Mouse (Mus musculus) hindbrain, embryonic 10.5 days (tissue): ENCODE results near the gene Cd37. TPM values are rescaled to one million over a fixed set of nuclear protein-coding genes. Genes with fewer than 3 reads are reported as not detected.
A peak's percentile ranks its signal among the peaks of the same experiment; 100 is the strongest.

Experiments used
- DNase-seq: peaks from one replicate; pipeline ENCODE4 v3.0.0-alpha.2; 2017; ENCODE audit warnings: low spot score
- H3K27ac ChIP-seq: fragments of 300-500 bp; sonication (generic); 2 replicates; pipeline ENCODE4 v1.5.1; 2016; ENCODE audit warnings: mild to moderate bottlenecking, moderate library complexity
- H3K27me3 ChIP-seq: fragments of 300-500 bp; sonication (generic); 2 replicates; pipeline ENCODE4 v1.6.1; 2016; ENCODE audit warnings: mild to moderate bottlenecking; ENCODE audit not compliant: poor library complexity, insufficient read depth, severe bottlenecking
- H3K36me3 ChIP-seq: fragments of 300-500 bp; sonication (generic); 2 replicates; pipeline ENCODE4 v1.6.1; 2016; ENCODE audit warnings: mild to moderate bottlenecking, moderate library complexity
- H3K4me1 ChIP-seq: fragments of 300-500 bp; sonication (generic); replicated peaks from 2 replicates; pipeline ENCODE4 v1.6.1; 2016; ENCODE audit warnings: mild to moderate bottlenecking
- H3K4me3 ChIP-seq: fragments of 300-500 bp; sonication (generic); 2 replicates; pipeline ENCODE4 v1.5.1; 2016; ENCODE audit warnings: mild to moderate bottlenecking, moderate library complexity
- H3K9me3 ChIP-seq: fragments of 300-500 bp; sonication (generic); 2 replicates; pipeline ENCODE4 v1.6.1; 2016; ENCODE audit warnings: mild to moderate bottlenecking, moderate library complexity
- WGBS: fragments of 180-500 bp; shearing (Covaris S2); methylation state at CpG from one replicate; pipeline ENCODE4 v1.1.7; 2016; 5-methylcytosine and 5-hydroxymethylcytosine counted together
- polyA plus RNA-seq: library from polyadenylated mRNA; unstranded; fragments of >200 nt; fragmentation: Nextera tagmentation; extraction: Ambion mirVana; gene quantifications from 2 replicates; pipeline ENCODE4 v1.2.1, GENCODE M21; 2016

Cd37 gene
- polyA plus RNA-seq, 1 experiment from 2014 or later = 1.0 TPM

DNA sequence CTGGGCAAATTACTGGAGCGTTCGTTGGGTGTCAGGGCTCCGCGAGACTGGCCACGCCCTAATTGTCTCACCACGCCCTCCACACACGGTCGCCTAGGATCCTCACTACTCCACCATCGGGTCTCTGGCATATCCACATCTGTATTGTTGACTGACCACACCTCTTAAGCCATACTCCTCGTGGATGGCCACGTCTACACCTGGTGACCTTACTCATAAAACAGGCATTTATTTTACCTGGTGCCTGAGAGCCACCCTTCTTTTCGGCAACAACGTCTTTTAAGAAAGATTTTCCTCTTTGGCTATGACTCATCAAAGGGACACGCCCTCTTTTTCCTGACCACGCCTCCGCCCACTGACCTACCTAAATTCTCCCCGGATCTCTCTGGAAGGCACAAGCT is 27.1 kb downstream of the Cd37 start, which contains the start of gene Dkkl1:
Gene Dkkl1 (minus strand): TSS at position 297 of the 401 bp plus-strand sequence.
- DNase-seq = no peak
- Histone ChIP-seq H3K9me3 (no peaks in the 10 kb centered on the region), H3K27ac (no peak within 1 kb of the TSS), H3K27me3 (peaks cover 33% of the 10 kb centered on the region), H3K36me3 (no peaks in the 10 kb centered on the region), H3K4me1 (peaks cover 33% of the 10 kb centered on the region), H3K4me3 (peak within 1 kb of the TSS; percentile 36)
- 7% methylated on average over 17 of the region's 17 CpGs for WGBS

DNA sequence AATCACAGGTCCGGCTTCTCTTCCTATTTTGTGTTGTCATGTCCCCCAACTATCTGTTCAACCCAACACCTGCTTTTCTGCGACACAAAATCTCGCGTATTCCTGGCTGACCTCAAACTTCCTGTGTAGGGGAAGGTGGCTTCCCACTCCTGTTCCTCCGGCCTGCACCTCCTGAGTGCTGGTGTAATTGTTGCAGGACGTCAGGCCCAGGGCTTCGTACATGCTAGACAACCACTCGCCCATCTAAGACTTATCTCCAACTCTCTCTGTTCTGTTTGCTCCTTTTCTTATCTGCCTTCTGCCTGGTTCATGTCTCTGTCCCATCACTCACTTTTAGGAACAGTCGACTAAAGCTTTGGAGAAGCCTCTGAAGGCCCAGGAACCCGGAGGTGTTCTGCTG is 27.8 kb downstream of the Cd37 start:
- Histone ChIP-seq H3K27me3 (peaks cover 33% of the 10 kb centered on the region), H3K36me3 (no peaks in the 10 kb centered on the region), H3K9me3 (no peaks in the 10 kb centered on the region), H3K27ac (no peak overlapping the region), H3K4me3 (peak overlapping the region; percentile 36; the same call in 1 of the 2 replicates), H3K4me1 (peaks cover 25% of the 10 kb centered on the region)
- DNase-seq = no peak
- whole genome bisulfite sequencing = 74% methylated on average over 10 of the region's 10 CpGs

DNA sequence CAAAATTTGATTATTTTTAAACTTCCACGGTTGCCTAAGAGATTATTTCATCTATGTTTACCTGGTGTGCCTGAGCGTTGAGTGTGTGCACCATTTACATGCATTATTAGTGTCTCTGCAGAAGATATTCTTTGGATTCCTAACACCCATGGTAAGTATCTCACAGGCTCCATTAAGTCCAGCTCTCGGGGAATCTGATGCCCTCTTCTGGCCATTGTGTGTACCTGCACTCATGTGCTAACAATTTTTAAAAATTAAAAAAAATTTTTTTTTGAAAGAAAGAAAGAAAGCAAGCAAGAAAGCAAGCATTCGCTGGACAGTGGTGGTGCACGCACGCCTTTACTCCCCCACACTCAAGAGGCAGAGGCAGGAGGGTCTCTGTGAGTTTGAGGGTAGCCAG is 30.7 kb downstream of the Cd37 start:
- Histone ChIP-seq H3K27me3 (peaks cover 42% of the 10 kb centered on the region), H3K4me3 (no peak overlapping the region), H3K27ac (no peak overlapping the region), H3K36me3 (no peaks in the 10 kb centered on the region), H3K4me1 (peaks cover 17% of the 10 kb centered on the region), H3K9me3 (no peaks in the 10 kb centered on the region)
- 76% methylated on average over 6 of the region's 6 CpGs for WGBS
- DNase-seq = no peak

DNA sequence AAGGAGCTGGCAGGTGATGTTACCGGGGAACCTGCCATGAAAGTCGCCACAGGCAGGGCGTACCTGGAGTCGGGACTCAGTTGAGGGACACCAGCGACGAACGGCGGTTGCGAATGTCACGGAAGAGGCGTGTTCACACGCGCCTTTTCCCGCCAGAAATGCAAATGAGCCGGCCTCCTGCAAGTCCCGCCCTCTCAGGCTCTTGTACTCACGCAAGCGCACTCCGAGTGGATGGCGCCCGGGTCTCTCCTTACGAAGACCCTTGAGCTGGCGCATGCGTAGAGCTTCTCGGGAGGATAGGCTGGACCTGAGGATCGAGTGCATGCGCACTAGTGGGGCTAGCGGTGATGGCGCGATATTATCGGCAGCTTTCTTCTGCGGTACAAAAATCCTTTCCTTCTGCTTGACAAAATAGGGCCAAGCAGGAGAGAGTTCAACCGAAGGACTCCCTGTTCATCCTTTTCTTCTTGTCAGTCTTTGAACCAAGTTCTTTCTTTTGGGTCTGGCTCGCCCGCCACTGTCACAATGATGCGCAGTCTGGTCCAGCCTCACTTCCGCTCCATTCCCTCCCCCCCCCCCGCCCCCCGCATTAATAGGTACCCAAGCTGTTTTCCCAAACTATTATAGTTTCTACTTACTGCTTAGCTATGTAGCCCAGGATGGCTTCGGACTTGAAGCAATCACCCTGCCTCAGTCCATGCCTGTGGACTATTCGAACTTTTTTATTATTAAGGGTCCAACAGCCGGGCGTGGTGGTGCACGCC is 34.4 kb downstream of the Cd37 start, which contains the start of gene Ccdc155:
Gene Ccdc155 (minus strand): TSS at position 513 of the 764 bp plus-strand sequence.
- WGBS = 10% methylated on average over 44 of the region's 44 CpGs
- peaks cover 6% of the 10 kb centered on the region; the same call in 1 of the 2 replicates for H3K4me1 ChIP-seq
- peaks cover 32% of the 10 kb centered on the region for H3K27me3 ChIP-seq
- H3K27ac ChIP-seq = peak within 1 kb of the TSS; percentile 82
- peak; percentile 99 for DNase-seq
- no peaks in the 10 kb centered on the region for H3K36me3 ChIP-seq
- H3K9me3 ChIP-seq = no peaks in the 10 kb centered on the region
- peak within 1 kb of the TSS; percentile 51 for H3K4me3 ChIP-seq

DNA sequence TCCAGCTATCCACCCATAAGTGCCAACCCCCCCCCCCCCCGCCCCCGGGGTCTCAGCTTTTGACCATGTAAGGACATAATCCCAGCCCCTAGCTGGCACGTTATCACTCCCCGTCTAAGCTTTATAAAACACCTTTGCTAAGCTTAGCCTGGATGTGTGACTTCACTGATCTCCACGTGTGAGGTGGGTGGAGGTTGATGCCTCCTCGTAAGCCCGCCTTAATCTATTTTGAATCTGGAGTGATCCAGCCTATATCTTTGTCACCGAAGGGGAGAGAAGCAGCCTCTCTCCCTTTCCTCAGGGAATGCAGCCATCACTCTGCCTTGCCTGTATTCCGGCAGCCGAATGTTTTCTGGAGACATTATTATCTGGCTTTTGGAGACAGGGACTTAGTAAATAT is 36.3 kb downstream of the Cd37 start:
- 61% methylated on average over 10 of the region's 10 CpGs for WGBS

DNA sequence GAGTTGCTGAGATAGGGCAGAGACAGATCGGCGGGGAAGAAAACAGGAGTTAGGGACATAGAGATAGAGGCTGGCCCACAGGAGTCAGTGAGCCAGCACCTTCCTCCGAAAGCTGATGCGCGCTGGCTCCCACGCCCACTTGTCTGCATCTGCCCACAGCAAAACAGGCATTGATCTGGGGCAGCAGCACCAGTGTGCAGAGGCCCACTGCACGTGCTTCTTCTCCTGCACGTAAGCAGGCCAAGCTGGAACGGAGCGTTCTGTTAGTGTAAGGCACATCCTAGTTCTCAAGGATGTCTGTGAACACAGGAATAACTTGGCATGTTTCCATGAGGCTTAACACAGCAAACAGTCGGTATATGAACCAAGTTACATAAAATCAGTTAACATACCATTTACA is 40.0 kb downstream of the Cd37 start:
- Histone ChIP-seq H3K4me1 (peaks cover 42% of the 10 kb centered on the region), H3K27ac (no peak overlapping the region), H3K36me3 (no peaks in the 10 kb centered on the region), H3K4me3 (no peak overlapping the region), H3K27me3 (peaks cover 51% of the 10 kb centered on the region), H3K9me3 (no peaks in the 10 kb centered on the region)
- no peak for DNase-seq
- 84% methylated on average over 11 of the region's 11 CpGs for WGBS

More for the DNA sequence above, 36.3 kb downstream of the Cd37 start:
- no peaks in the 10 kb centered on the region for H3K36me3 ChIP-seq
- H3K4me3 ChIP-seq = no peak overlapping the region
- no peak for DNase-seq
- H3K4me1 ChIP-seq = peaks cover 17% of the 10 kb centered on the region
- H3K27me3 ChIP-seq = peaks cover 29% of the 10 kb centered on the region
- no peaks in the 10 kb centered on the region for H3K9me3 ChIP-seq
- H3K27ac ChIP-seq = no peak overlapping the region

DNA sequence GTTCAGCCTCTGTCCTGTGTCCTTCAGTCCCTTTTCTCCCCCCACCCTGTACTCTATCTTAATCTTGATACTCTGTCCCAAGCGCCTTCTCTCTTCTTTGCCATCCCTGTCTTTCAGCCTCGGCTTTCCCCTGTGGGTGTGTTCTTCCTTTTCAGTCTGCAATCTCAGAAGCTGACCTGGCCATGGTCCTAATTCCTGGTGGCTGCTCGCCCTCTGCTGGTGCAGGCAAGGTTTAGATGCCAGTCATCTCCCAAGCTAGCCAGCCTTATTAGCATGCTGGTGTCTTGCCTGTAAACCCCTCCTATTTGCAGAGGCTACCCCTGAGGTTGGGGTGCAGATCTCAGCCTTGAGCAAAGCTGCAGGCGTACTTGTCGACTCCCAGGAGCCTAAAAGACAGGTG is 40.5 kb downstream of the Cd37 start:
- 15% methylated on average over 5 of the region's 5 CpGs for WGBS
- H3K27me3 ChIP-seq = peaks cover 51% of the 10 kb centered on the region
- H3K27ac ChIP-seq = peak overlapping the region; percentile 50; the same call in 1 of the 2 replicates
- H3K9me3 ChIP-seq = no peaks in the 10 kb centered on the region
- no peaks in the 10 kb centered on the region for H3K36me3 ChIP-seq
- H3K4me3 ChIP-seq = no peak overlapping the region
- peak; percentile 76 for DNase-seq
- H3K4me1 ChIP-seq = peaks cover 45% of the 10 kb centered on the region

DNA sequence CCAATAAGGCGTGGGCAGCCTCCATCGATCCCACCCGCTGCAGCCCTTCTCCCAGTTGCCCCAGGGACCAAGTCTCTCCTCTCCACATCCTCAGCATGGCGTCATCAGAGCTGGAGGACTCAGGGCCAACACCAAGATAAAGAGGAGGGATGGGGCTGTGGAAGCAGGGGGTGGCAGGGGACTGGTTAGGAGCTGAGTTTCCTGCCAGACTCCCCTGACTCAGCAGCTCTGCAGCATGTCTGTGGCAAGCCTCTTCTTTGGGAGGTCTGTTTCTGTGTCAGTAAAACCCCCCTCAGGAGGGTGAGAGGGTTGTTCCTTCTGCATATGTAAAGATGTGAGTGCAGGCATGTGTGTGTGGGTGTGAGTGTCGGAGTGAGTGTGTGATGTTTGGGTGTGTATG is 41.9 kb downstream of the Cd37 start:
- no peak for DNase-seq
- Histone ChIP-seq H3K9me3 (no peaks in the 10 kb centered on the region), H3K4me1 (peaks cover 55% of the 10 kb centered on the region), H3K4me3 (no peak overlapping the region), H3K27ac (peak overlapping the region; percentile 45), H3K36me3 (no peaks in the 10 kb centered on the region), H3K27me3 (peaks cover 49% of the 10 kb centered on the region)
- 68% methylated on average over 5 of the region's 5 CpGs for WGBS

DNA sequence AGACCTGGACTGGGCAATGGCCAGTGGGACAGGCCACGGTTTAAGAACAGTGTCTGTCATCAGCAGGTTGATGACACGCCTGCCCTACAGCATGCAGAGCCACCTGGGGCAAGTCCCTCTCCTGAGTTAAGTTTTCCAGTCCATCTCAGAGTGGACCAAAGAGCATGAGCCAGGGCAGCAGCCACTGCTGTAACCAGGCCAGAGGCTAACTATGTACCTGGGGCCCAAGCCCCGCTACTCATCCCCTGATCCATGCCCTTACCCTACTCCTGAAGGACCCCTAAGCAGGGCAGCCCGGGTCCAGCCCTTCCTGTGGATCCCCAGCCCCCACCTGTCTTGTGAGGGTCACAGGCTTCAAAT is 42.8 kb downstream of the Cd37 start:
- peaks cover 62% of the 10 kb centered on the region for H3K4me1 ChIP-seq
- DNase-seq = no peak
- H3K4me3 ChIP-seq = no peak overlapping the region
- H3K9me3 ChIP-seq = no peaks in the 10 kb centered on the region
- no peaks in the 10 kb centered on the region for H3K36me3 ChIP-seq
- peaks cover 49% of the 10 kb centered on the region for H3K27me3 ChIP-seq
- H3K27ac ChIP-seq = peak overlapping the region; percentile 45; the same call in 1 of the 2 replicates
- WGBS = 77% methylated on average over 4 of the region's 4 CpGs

DNA sequence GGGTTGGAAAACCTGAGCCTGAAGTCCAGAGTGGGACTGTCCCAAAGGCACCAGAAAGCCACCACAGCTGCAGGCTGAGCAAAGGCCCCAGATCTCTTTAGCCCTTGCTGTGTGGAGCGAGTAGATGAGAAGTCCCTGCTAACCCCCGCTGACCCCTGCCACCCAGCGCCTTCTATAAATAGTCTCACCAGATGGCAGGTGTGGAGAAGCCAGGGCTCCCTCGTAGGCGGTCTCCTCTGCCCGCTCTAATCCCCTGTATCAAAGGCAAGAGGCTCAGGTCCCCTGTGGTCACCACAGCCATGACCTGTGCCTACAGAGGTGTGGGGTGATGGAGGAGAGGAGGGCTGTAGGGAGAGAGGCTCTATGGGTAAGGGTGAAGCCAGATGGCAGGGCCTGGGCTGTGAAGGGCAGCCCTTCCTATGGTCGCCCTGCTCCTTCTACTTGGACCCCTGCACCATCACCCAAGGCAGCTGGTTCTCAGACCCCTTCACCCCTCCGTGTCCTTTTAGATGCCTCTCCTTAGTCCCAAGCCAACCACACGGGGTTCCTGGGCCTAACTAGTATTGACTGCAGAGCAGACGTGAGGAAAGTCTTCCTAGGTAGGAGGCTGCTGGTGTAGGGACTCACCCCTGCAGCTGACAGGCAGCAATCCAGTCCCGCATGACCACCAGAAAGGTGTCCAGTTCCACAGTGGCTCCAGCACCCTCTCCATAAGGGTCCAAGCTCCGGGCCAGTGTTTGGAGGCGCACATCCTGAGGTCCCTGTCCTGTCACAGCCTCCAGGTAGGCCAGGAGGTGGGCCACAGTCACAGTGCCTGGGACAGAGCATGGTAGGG is 43.4 kb downstream of the Cd37 start:
- Histone ChIP-seq H3K27me3 (peaks cover 50% of the 10 kb centered on the region), H3K9me3 (no peaks in the 10 kb centered on the region), H3K4me3 (no peak overlapping the region), H3K4me1 (peaks cover 66% of the 10 kb centered on the region), H3K27ac (0 out of 2 replicates have a peak overlapping the region, but pooled peaks have one; percentile 45), H3K36me3 (no peaks in the 10 kb centered on the region)
- DNase-seq = no peak
- 58% methylated on average over 13 of the region's 13 CpGs for WGBS

DNA sequence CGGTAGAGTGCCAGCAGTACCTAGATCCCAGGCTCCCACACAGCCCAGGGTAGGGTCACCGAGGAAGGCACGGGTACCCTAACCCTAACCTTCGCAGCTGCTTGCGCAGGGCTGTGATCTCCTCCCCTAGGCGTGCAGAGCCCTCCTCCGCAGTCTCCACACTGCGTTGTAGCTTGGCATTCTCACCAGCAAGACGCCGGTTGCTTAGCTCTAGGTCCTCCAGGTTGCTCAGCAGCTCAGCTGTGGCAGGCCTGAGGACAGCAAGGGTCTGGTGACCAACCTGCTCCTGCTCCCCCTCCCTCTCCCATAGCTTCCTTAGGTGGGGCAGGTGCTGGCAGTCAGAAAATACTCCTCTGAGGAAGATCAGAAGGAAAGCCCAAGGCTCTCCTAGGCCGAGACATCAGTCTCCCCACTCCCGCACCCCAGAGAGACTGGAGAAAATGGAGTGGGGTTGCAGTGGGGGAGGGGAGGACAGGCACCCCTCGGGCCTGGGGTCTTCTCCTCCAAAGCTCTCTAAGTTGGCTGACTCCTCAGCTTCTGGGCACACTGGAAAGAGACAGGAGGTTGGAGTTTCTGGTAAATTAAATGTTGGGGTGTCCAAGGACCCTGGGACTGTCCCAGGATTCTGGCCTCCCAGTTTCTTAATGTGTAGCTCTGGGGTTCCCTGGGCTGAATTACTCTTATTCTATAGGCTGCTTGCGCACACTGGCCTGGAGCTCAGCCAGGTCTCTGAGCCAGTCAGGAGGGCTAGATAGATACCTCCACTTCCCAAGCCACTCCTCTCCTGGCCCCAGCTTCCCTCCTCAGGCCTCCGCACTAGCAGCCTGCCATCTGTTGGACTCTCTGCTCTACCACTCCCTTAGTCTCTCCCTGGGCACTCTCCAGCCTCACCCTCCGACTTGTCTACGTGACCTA is 44.8 kb downstream of the Cd37 start:
- 71% methylated on average over 17 of the region's 17 CpGs for WGBS
- Histone ChIP-seq H3K9me3 (no peaks in the 10 kb centered on the region), H3K27ac (peak overlapping the region; percentile 18; the same call in 1 of the 2 replicates), H3K4me1 (peaks cover 66% of the 10 kb centered on the region), H3K27me3 (peaks cover 54% of the 10 kb centered on the region), H3K4me3 (no peak overlapping the region), H3K36me3 (no peaks in the 10 kb centered on the region)
- no peak for DNase-seq

DNA sequence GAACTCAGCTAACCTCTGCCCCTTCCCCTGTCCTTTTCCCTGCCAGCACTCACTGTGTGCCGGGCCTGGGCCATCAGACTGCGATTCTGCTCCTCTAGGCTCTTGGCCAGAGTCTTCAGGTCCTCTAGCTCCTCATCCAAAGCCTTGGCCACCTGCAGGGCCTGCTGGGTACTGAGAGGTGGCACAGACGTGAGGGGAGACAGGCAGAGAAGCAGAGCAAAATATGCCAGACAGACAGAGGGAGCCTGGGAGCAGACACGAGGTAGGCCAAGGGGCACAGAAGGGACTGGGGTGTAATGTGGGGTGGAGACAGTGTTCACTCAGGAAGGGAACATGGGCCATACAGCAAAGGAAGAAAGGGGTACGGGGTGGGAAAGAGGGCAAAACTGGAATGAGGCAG is 45.5 kb downstream of the Cd37 start:
- Histone ChIP-seq H3K27me3 (peaks cover 61% of the 10 kb centered on the region), H3K36me3 (no peaks in the 10 kb centered on the region), H3K9me3 (no peaks in the 10 kb centered on the region), H3K4me3 (no peak overlapping the region), H3K4me1 (peaks cover 61% of the 10 kb centered on the region), H3K27ac (peak overlapping the region; percentile 50)
- DNase-seq = no peak
- WGBS = 62% methylated on average over 5 of the region's 5 CpGs
